8 mouse cellular contexts compared by ENCODE assay signal in the genomic region with DNA sequence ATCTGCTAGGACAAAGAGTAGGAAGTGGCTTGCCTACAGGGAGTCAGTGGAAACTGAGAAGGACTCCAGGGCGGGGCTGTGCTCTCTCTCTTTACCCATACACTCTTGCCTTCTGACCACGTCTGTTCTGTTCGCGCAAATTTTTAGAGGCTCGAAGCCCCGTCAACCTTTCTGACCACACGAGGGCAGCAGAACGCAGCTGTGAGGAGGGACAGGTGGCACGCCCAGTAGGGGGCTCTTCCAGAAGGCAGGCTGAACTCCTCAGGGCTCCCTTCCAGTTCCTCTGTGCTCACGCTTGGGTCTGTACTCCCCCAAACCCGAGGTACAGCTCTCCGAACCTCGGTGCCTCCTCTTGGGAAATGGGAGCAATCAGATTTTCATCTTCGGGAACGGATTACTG.
DNase-seq lines count a peak whose midpoint lies in the region; ATAC-seq and TF ChIP-seq lines count a peak whose summit lies in the region.
"Had no signal": no experiment of that assay in that cellular context is flagged by ENCODE, and none has a peak within 500 bp of the region (broad histone marks: within the 10 kb centered on the region; RNA-seq: fewer than 3 reads in every experiment).

No protein-coding gene starts in this region.

- H3K27ac ChIP-seq in kidney, adult 2 months (ENCODE audit: insufficient read depth, low read depth, low read length), result no peak overlapping the region
- no peak overlapping the region for H3K27ac ChIP-seq in limb, embryonic 11.5 days (replicated peaks; ENCODE audit: low read depth, low read length)
- no peak overlapping the region for H3K27ac ChIP-seq in midbrain, postnatal 0 days (ENCODE audit: low read depth, low read length)

- no peaks in the 10 kb centered on the region for H3K36me3 ChIP-seq in kidney, adult 2 months (ENCODE audit: control insufficient read depth, insufficient read depth, low read length)
- H3K36me3 ChIP-seq in limb, embryonic 11.5 days (ENCODE audit: control insufficient read depth, insufficient read depth, low read length), result no peaks in the 10 kb centered on the region
- H3K36me3 ChIP-seq in midbrain, postnatal 0 days (ENCODE audit: insufficient read depth, low read length), result no peaks in the 10 kb centered on the region

- H3K9me3 ChIP-seq in limb, embryonic 11.5 days (ENCODE audit: control insufficient read depth, low read length), result no peaks in the 10 kb centered on the region
- H3K9me3 ChIP-seq in midbrain, postnatal 0 days (ENCODE audit: low read length), result no peaks in the 10 kb centered on the region
- H3K9me3 ChIP-seq: megakaryocyte, embryonic 14.5 days had no signal

- no peak for TF ChIP-seq POLR2A in kidney, adult 2 months (IDR thresholded peaks at IDR 0.05; ENCODE audit: low read depth, low read length)

- no peak for ATAC-seq in limb, embryonic 11.5 days (ENCODE audit: insufficient number of reproducible peaks, low FRiP score, low TSS enrichment, low read depth)
- no peak for ATAC-seq in midbrain, postnatal 0 days (ENCODE audit: low FRiP score)

- H3K4me2 ChIP-seq in limb, embryonic 11.5 days (ENCODE audit: low read depth, severe bottlenecking), result no peak overlapping the region
- peak overlapping the region; percentile 65; the same call in 1 of the 2 replicates for H3K4me2 ChIP-seq in midbrain, postnatal 0 days (ENCODE audit: low read depth, low read length, poor library complexity, severe bottlenecking)

- H3K9ac ChIP-seq in limb, embryonic 11.5 days (ENCODE audit: low read length), result no peak overlapping the region
- no peak overlapping the region for H3K9ac ChIP-seq in midbrain, postnatal 0 days (replicated peaks; ENCODE audit: low read length, poor library complexity, severe bottlenecking)

- peak; percentile 97 for TF ChIP-seq CTCF in kidney, adult 2 months (conservative IDR thresholded peaks at IDR 0.05; ENCODE audit: insufficient read depth, insufficient read length, low read depth, low read length)
- TF ChIP-seq CTCF in midbrain, postnatal 0 days (IDR thresholded peaks at IDR 0.05), result peak; percentile 100

- H3K27me3 ChIP-seq in kidney, adult 2 months (replicated peaks; ENCODE audit: control insufficient read depth, insufficient read depth, low read length), result no peaks in the 10 kb centered on the region
- H3K27me3 ChIP-seq in limb, embryonic 11.5 days (ENCODE audit: control insufficient read depth, insufficient read depth, low read length), result peaks cover 59% of the 10 kb centered on the region
- no peaks in the 10 kb centered on the region for H3K27me3 ChIP-seq in midbrain, postnatal 0 days (ENCODE audit: insufficient read depth, low read length)

- 4% methylated on average over 15 of the region's 15 CpGs for WGBS in kidney, adult 2 months
- 4% methylated on average over 15 of the region's 15 CpGs for WGBS in limb, embryonic 11.5 days
- WGBS in midbrain, postnatal 0 days, result 3% methylated on average over 15 of the region's 15 CpGs

- DNase-seq in T-cell, adult 2 months (ENCODE audit: low spot score), result peak; percentile 45
- peak; percentile 96 for DNase-seq in cerebellum, adult 9-10 months
- peak; percentile 85 to 86 for DNase-seq in frontal cortex, postnatal 36 days (ENCODE audit: low spot score in 2 of 2)
- DNase-seq in kidney, adult 2 months, result peak; percentile 70
- peak; percentile 93 for DNase-seq in limb, embryonic 11.5 days (ENCODE audit: low spot score)
- DNase-seq in midbrain, postnatal 0 days (ENCODE audit: low spot score), result peak; percentile 93
- DNase-seq in spleen, postnatal 36 days (ENCODE audit: low spot score in 2 of 2), result peak; percentile 33 to 48

- no peak overlapping the region for H3K4me3 ChIP-seq in kidney, adult 2 months (ENCODE audit: insufficient read depth, low read depth, low read length)
- H3K4me3 ChIP-seq in limb, embryonic 11.5 days (ENCODE audit: low read depth, low read length), result no peak overlapping the region
- no peak overlapping the region for H3K4me3 ChIP-seq in midbrain, postnatal 0 days (ENCODE audit: low read depth, low read length)
- H3K4me3 ChIP-seq: megakaryocyte, embryonic 14.5 days had no signal

- no peaks in the 10 kb centered on the region for H3K4me1 ChIP-seq in kidney, adult 2 months (ENCODE audit: control insufficient read depth, insufficient read depth, low read length)
- peaks cover 6% of the 10 kb centered on the region; the same call in 1 of the 2 replicates for H3K4me1 ChIP-seq in limb, embryonic 11.5 days (ENCODE audit: control insufficient read depth, insufficient read depth, low read length)
- peaks cover 18% of the 10 kb centered on the region; the same call in 1 of the 2 replicates for H3K4me1 ChIP-seq in midbrain, postnatal 0 days (ENCODE audit: insufficient read depth, low read length)

Comparison
In these comparisons a context has a peak if more than half of its experiments do, and no peak if none do; other contexts are left out.
1. DNase-seq: peak in every context shown above with its lines; median percentile 96 in cerebellum, adult 9-10 months; 93 in limb, embryonic 11.5 days; 93 in midbrain, postnatal 0 days; 86 in frontal cortex, postnatal 36 days; 70 in kidney, adult 2 months; 45 in T-cell, adult 2 months; 40 in spleen, postnatal 36 days.